ENCODE assay signal across 20 mouse cellular contexts in the genomic region with DNA sequence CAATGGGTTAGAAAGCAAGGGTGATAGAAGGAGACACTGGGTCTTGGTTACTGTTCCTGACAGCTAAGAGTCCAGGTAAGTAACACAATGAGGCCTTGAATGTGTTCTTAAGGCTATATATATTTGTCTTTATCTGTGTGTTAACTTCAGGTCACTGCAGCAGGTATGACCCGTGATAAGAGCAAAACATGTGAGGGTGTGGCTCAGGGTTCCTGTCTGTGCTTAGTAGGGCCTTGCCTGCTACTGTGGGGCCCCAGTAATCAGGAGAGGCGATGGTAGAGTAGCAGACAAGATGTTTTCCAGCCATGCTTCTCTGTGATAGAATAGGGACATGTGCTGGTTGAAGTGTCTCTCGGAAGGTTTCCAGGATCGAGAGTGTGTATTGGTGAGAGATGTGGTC.
A peak's percentile ranks its signal among the peaks of the same experiment; 100 is the strongest.
DNase-seq lines count a peak whose midpoint lies in the region; ATAC-seq and TF ChIP-seq lines count a peak whose summit lies in the region.
"Had no signal": no experiment of that assay in that cellular context is flagged by ENCODE, and none has a peak within 500 bp of the region (broad histone marks: within the 10 kb centered on the region; RNA-seq: fewer than 3 reads in every experiment).

No protein-coding gene starts in this region.

- no peak for TF ChIP-seq CTCF in liver, embryonic 14.5 days (IDR thresholded peaks at IDR 0.05; ENCODE audit: low read depth)

- H3K4me3 ChIP-seq in kidney, embryonic 15.5 days (replicated peaks), result no peak overlapping the region
- H3K4me3 ChIP-seq in kidney, embryonic 16.5 days (ENCODE audit: low read length), result no peak overlapping the region
- peak overlapping the region; percentile 6 for H3K4me3 ChIP-seq in erythroblast, embryonic 14.5 days (replicated peaks)
- peak overlapping the region in 1 of 2 experiments; percentile 20; a peak in 1 of 4 replicates for H3K4me3 ChIP-seq in liver, embryonic 14.5 days (ENCODE audit: insufficient read depth in 1 of 2, low read depth in 2 of 2, low read length in 2 of 2)
- no peak overlapping the region for H3K4me3 ChIP-seq in stomach, embryonic 16.5 days (replicated peaks; ENCODE audit: low read length)
- H3K4me3 ChIP-seq: embryonic facial prominence, embryonic 12.5 days; heart, embryonic 15.5 days; hindbrain, embryonic 10.5 days; limb, embryonic 12.5 days; midbrain, embryonic 10.5 days; neural tube, embryonic 12.5 days had no signal

- H3K4me1 ChIP-seq in kidney, embryonic 15.5 days, result peaks cover 20% of the 10 kb centered on the region
- H3K4me1 ChIP-seq in kidney, embryonic 16.5 days (ENCODE audit: insufficient read depth, low read length), result peaks cover 19% of the 10 kb centered on the region
- peaks cover 63% of the 10 kb centered on the region for H3K4me1 ChIP-seq in erythroblast, embryonic 14.5 days (ENCODE audit: control insufficient read depth)
- H3K4me1 ChIP-seq in liver, embryonic 14.5 days (replicated peaks; ENCODE audit: control insufficient read depth in 2 of 2, insufficient read depth in 2 of 2, low read length in 1 of 2), result peaks cover 59 to 61% of the 10 kb centered on the region in 2 experiments
- peaks cover 28% of the 10 kb centered on the region for H3K4me1 ChIP-seq in stomach, embryonic 16.5 days (ENCODE audit: control insufficient read depth, insufficient read depth, low read length)

- H3K27ac ChIP-seq in kidney, embryonic 15.5 days, result no peak overlapping the region
- no peak overlapping the region for H3K27ac ChIP-seq in kidney, embryonic 16.5 days (ENCODE audit: low read length)
- peak overlapping the region; percentile 92 for H3K27ac ChIP-seq in liver, embryonic 14.5 days
- H3K27ac ChIP-seq in stomach, embryonic 16.5 days (ENCODE audit: low read length), result no peak overlapping the region
- H3K27ac ChIP-seq: embryonic facial prominence, embryonic 12.5 days; heart, embryonic 15.5 days; hindbrain, embryonic 10.5 days; limb, embryonic 12.5 days; midbrain, embryonic 10.5 days; neural tube, embryonic 12.5 days had no signal

- H3K4me2 ChIP-seq in kidney, embryonic 15.5 days, result no peak overlapping the region
- no peak overlapping the region for H3K4me2 ChIP-seq in kidney, embryonic 16.5 days (replicated peaks; ENCODE audit: low read depth, low read length)
- peak overlapping the region; percentile 69 for H3K4me2 ChIP-seq in liver, embryonic 14.5 days (ENCODE audit: low read depth)
- no peak overlapping the region for H3K4me2 ChIP-seq in stomach, embryonic 16.5 days (ENCODE audit: low read depth, low read length)
- H3K4me2 ChIP-seq: embryonic facial prominence, embryonic 12.5 days; heart, embryonic 15.5 days; limb, embryonic 12.5 days; lung, embryonic 14.5 days; neural tube, embryonic 12.5 days had no signal

- no peak overlapping the region for H3K9ac ChIP-seq in kidney, embryonic 15.5 days
- no peak overlapping the region for H3K9ac ChIP-seq in kidney, embryonic 16.5 days (replicated peaks; ENCODE audit: low read length)
- peak overlapping the region; percentile 60 for H3K9ac ChIP-seq in liver, embryonic 14.5 days (replicated peaks)
- H3K9ac ChIP-seq in stomach, embryonic 16.5 days (ENCODE audit: low read length), result no peak overlapping the region
- H3K9ac ChIP-seq: embryonic facial prominence, embryonic 12.5 days; forebrain, postnatal 0 days; heart, embryonic 15.5 days; limb, embryonic 12.5 days; lung, embryonic 14.5 days; neural tube, embryonic 12.5 days had no signal

- H3K27me3 ChIP-seq in kidney, embryonic 15.5 days, result no peaks in the 10 kb centered on the region
- no peaks in the 10 kb centered on the region for H3K27me3 ChIP-seq in kidney, embryonic 16.5 days (ENCODE audit: insufficient read depth, low read length)
- no peaks in the 10 kb centered on the region for H3K27me3 ChIP-seq in erythroblast, embryonic 14.5 days (ENCODE audit: control insufficient read depth)
- no peaks in the 10 kb centered on the region for H3K27me3 ChIP-seq in liver, embryonic 14.5 days (ENCODE audit: control insufficient read depth, insufficient read depth, low read length)
- H3K27me3 ChIP-seq in stomach, embryonic 16.5 days (ENCODE audit: control insufficient read depth, insufficient read depth, low read length), result no peaks in the 10 kb centered on the region
- H3K27me3 ChIP-seq: embryonic facial prominence, embryonic 12.5 days; heart, embryonic 15.5 days; limb, embryonic 12.5 days; neural tube, embryonic 12.5 days had no signal

- 93% methylated on average over 4 of the region's 4 CpGs for WGBS in kidney, embryonic 15.5 days
- 93% methylated on average over 4 of the region's 4 CpGs for WGBS in kidney, embryonic 16.5 days
- 28% methylated on average over 4 of the region's 4 CpGs for WGBS in liver, embryonic 14.5 days (ENCODE audit: insufficient replicate concordance)
- WGBS in stomach, embryonic 16.5 days, result 68% methylated on average over 4 of the region's 4 CpGs

- H3K9me3 ChIP-seq in kidney, embryonic 15.5 days (replicated peaks), result no peaks in the 10 kb centered on the region
- H3K9me3 ChIP-seq in kidney, embryonic 16.5 days (ENCODE audit: low read length), result no peaks in the 10 kb centered on the region
- no peaks in the 10 kb centered on the region for H3K9me3 ChIP-seq in erythroblast, embryonic 14.5 days (ENCODE audit: control insufficient read depth, low read length)
- H3K9me3 ChIP-seq in liver, embryonic 14.5 days (ENCODE audit: control insufficient read depth, low read length), result no peaks in the 10 kb centered on the region
- H3K9me3 ChIP-seq in stomach, embryonic 16.5 days (replicated peaks; ENCODE audit: control insufficient read depth, low read length), result no peaks in the 10 kb centered on the region
- H3K9me3 ChIP-seq: embryonic facial prominence, embryonic 12.5 days; heart, embryonic 15.5 days; hindbrain, embryonic 10.5 days; limb, embryonic 12.5 days; midbrain, embryonic 10.5 days; neural tube, embryonic 12.5 days had no signal

- peak; percentile 37 to 71 (median 50) for DNase-seq in liver, embryonic 14.5 days (ENCODE audit: low read depth in 3 of 3, low spot score in 3 of 3)
- DNase-seq in cerebellum, postnatal 10 days, result no peak
- DNase-seq: B cell, adult 2 months; cerebellum, adult 9-11 months; forebrain, postnatal 0 days; kidney, adult 9 months; kidney, postnatal 4 days; lung, embryonic 14.5 days; lung, postnatal 36 days had no signal

- peaks cover 4% of the 10 kb centered on the region; the same call in 1 of the 2 replicates for H3K36me3 ChIP-seq in kidney, embryonic 15.5 days
- 0 out of 2 replicates have a peak, but pooled peaks cover 3% of the 10 kb centered on the region for H3K36me3 ChIP-seq in kidney, embryonic 16.5 days (ENCODE audit: insufficient read depth, low read length)
- H3K36me3 ChIP-seq in erythroblast, embryonic 14.5 days (ENCODE audit: control insufficient read depth), result peaks cover 5% of the 10 kb centered on the region
- H3K36me3 ChIP-seq in liver, embryonic 14.5 days (replicated peaks; ENCODE audit: control insufficient read depth, insufficient read depth, low read depth), result no peaks in the 10 kb centered on the region
- H3K36me3 ChIP-seq in stomach, embryonic 16.5 days (ENCODE audit: control insufficient read depth, insufficient read depth, low read length), result no peaks in the 10 kb centered on the region
- H3K36me3 ChIP-seq: heart, embryonic 15.5 days; limb, embryonic 12.5 days; neural tube, embryonic 12.5 days had no signal

- ATAC-seq in kidney, embryonic 15.5 days (replicated peaks; ENCODE audit: low FRiP score), result peak; percentile 71; the same call in 1 of the 2 replicates
- ATAC-seq in kidney, embryonic 16.5 days (ENCODE audit: low FRiP score, low TSS enrichment), result no peak
- peak; percentile 97 for ATAC-seq in liver, embryonic 14.5 days (ENCODE audit: insufficient read depth)
- peak; percentile 74 for ATAC-seq in stomach, embryonic 16.5 days (ENCODE audit: insufficient read depth, low FRiP score)
- no peak for ATAC-seq in granulocyte monocyte progenitor cell, adult 5-6 weeks (replicated peaks; ENCODE audit: poor library complexity, severe bottlenecking)
- ATAC-seq: forebrain, postnatal 0 days had no signal

- TF ChIP-seq EP300 in liver, embryonic 14.5 days (IDR thresholded peaks at IDR 0.05; ENCODE audit: low read depth), result peak; percentile 87

Comparison
In these comparisons a context has a peak if more than half of its experiments do, and no peak if none do; other contexts are left out.
1. ATAC-seq: peak in kidney, embryonic 15.5 days (single experiment), liver, embryonic 14.5 days (single experiment) and stomach, embryonic 16.5 days (single experiment); none in kidney, embryonic 16.5 days (single experiment) and granulocyte monocyte progenitor cell, adult 5-6 weeks (single experiment).
2. DNase-seq: peak in liver, embryonic 14.5 days (3 of 3); none in cerebellum, postnatal 10 days (0 of 2).